Mouse (Mus musculus): ENCODE measurements at regions not wholly inside any gene's neighbourhood (a gene's known extent, or its start where the extent isn't known, plus 50 kb on each side); places are given as distances from the start of the nearest gene placed in this dataset.

- 64% methylated on average over 9 of the region's 9 CpGs for WGBS
- no peaks in the 10 kb centered on the region for H3K9me3 ChIP-seq (ENCODE audit: control insufficient read depth, low read length)
- H3K9ac ChIP-seq (ENCODE audit: low read depth, low read length), result no peak overlapping the region
- no peak overlapping the region for H3K4me2 ChIP-seq (ENCODE audit: low read depth, low read length)
- H3K36me3 ChIP-seq (ENCODE audit: control insufficient read depth, insufficient read depth, low read length), result no peaks in the 10 kb centered on the region
- H3K27me3 ChIP-seq (replicated peaks; ENCODE audit: control insufficient read depth, insufficient read depth, low read length), result no peaks in the 10 kb centered on the region
- H3K4me3 ChIP-seq (ENCODE audit: low read depth, low read length), result no peak overlapping the region
- H3K4me1 ChIP-seq (ENCODE audit: control insufficient read depth, insufficient read depth, low read length), result no peaks in the 10 kb centered on the region; the same call in 1 of the 2 replicates
- DNase-seq (ENCODE audit: low spot score), result no peak
- no peak overlapping the region for H3K27ac ChIP-seq (replicated peaks; ENCODE audit: low read depth, low read length)
- no peak for ATAC-seq (ENCODE audit: low read depth)
These were observed 666.6 kb upstream of the Zeb2 start for GRCm38 (mm10) chr2:45783634-45784412.

GRCm38 (mm10) chr2:45777466-45777865, 660.3 kb upstream of the Zeb2 start:
- no peaks in the 10 kb centered on the region for H3K9me3 ChIP-seq (ENCODE audit: control insufficient read depth, low read length)
- 88% methylated on average over 7 of the region's 7 CpGs for WGBS
- H3K27me3 ChIP-seq (replicated peaks; ENCODE audit: control insufficient read depth, insufficient read depth, low read length), result no peaks in the 10 kb centered on the region
- H3K27ac ChIP-seq (replicated peaks; ENCODE audit: low read depth, low read length), result no peak overlapping the region
- H3K9ac ChIP-seq (ENCODE audit: low read depth, low read length), result no peak overlapping the region
- no peaks in the 10 kb centered on the region for H3K36me3 ChIP-seq (ENCODE audit: control insufficient read depth, insufficient read depth, low read length)
- no peak for DNase-seq (ENCODE audit: low spot score)
- H3K4me2 ChIP-seq (ENCODE audit: low read depth, low read length), result no peak overlapping the region
- H3K4me3 ChIP-seq (ENCODE audit: low read depth, low read length), result no peak overlapping the region
- H3K4me1 ChIP-seq (ENCODE audit: control insufficient read depth, insufficient read depth, low read length), result no peaks in the 10 kb centered on the region
- no peak for ATAC-seq (ENCODE audit: low read depth)

DNA sequence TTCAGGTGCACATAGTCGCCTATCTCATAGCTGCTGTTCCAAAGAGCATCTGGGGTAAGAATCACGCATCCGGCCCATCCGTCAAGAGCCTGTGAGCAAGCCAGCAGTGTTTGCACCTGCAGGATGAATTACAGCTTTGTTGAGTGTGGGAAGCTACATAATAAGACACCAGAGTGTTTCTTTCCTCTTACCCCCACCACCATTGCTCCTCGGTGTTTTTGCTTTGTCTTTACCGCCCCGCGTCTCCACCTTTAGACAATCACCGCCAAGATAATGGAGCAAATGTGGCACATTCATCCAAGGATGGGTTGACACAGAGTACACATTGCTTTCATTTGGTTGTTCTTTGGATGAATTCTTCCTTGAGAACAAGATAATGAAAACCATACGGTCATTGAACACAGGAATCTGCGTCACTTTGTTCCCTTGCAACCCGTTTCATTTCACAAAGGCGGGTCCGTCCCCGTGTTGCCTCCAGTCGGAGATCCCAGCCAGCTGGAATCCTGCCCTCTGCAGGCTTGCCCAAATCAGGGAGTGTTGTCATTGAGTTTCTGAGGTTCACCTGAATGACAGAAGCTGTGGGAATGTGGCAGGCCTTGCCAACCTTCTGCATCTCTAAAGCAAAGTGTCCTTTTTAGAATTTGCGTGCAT, 659.4 kb upstream of the Zeb2 start:
- H3K9ac ChIP-seq (ENCODE audit: low read depth, low read length), result no peak overlapping the region
- 54% methylated on average over 17 of the region's 17 CpGs for WGBS
- H3K9me3 ChIP-seq (ENCODE audit: control insufficient read depth, low read length), result no peaks in the 10 kb centered on the region
- H3K27me3 ChIP-seq (replicated peaks; ENCODE audit: control insufficient read depth, insufficient read depth, low read length), result no peaks in the 10 kb centered on the region
- H3K4me3 ChIP-seq (ENCODE audit: low read depth, low read length), result no peak overlapping the region
- no peak overlapping the region for H3K27ac ChIP-seq (replicated peaks; ENCODE audit: low read depth, low read length)
- DNase-seq (ENCODE audit: low spot score), result peak; percentile 78
- no peak for ATAC-seq (ENCODE audit: low read depth)
- H3K4me1 ChIP-seq (ENCODE audit: control insufficient read depth, insufficient read depth, low read length), result no peaks in the 10 kb centered on the region
- no peaks in the 10 kb centered on the region for H3K36me3 ChIP-seq (ENCODE audit: control insufficient read depth, insufficient read depth, low read length)
- peak overlapping the region; percentile 8; the same call in 1 of the 2 replicates for H3K4me2 ChIP-seq (ENCODE audit: low read depth, low read length)

DNA sequence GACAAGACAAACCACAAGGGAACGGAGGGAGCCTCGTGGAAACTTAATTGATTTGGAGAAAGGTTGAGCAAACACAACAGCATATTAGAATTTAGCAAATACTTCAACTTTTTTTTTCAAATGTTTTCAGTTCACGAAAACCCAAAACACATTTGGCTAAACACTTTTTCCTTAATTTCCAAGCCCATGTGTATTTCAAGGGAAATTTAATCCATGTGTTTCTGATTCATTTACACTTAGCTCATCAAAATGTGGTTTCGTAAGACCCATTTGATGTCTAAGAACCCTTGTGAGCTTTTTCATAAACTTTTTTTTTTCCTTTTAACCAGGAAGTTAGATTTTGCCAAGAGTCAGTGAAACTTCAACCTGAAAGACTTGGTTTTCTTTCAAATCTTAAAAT, 658.5 kb upstream of the Zeb2 start:
- no peak overlapping the region for H3K4me2 ChIP-seq (ENCODE audit: low read depth, low read length)
- DNase-seq (ENCODE audit: low spot score) (peak; percentile 59), ATAC-seq (ENCODE audit: low read depth) (no peak)
- H3K4me1 ChIP-seq (ENCODE audit: control insufficient read depth, insufficient read depth, low read length), result no peaks in the 10 kb centered on the region
- no peak overlapping the region for H3K4me3 ChIP-seq (ENCODE audit: low read depth, low read length)
- WGBS, result 53% methylated on average over 4 of the region's 4 CpGs
- H3K27ac ChIP-seq (replicated peaks; ENCODE audit: low read depth, low read length), result no peak overlapping the region
- H3K27me3 ChIP-seq (replicated peaks; ENCODE audit: control insufficient read depth, insufficient read depth, low read length), result no peaks in the 10 kb centered on the region
- no peaks in the 10 kb centered on the region for H3K9me3 ChIP-seq (ENCODE audit: control insufficient read depth, low read length)
- H3K36me3 ChIP-seq (ENCODE audit: control insufficient read depth, insufficient read depth, low read length), result no peaks in the 10 kb centered on the region
- no peak overlapping the region for H3K9ac ChIP-seq (ENCODE audit: low read depth, low read length)

GRCm38 (mm10) chr2:45774416-45774815, 657.2 kb upstream of the Zeb2 start:
- WGBS, result 74% methylated on average over 3 of the region's 3 CpGs
- Histone ChIP-seq H3K9ac (ENCODE audit: low read depth, low read length) (no peak overlapping the region), H3K4me2 (ENCODE audit: low read depth, low read length) (no peak overlapping the region), H3K27me3 (replicated peaks; ENCODE audit: control insufficient read depth, insufficient read depth, low read length) (no peaks in the 10 kb centered on the region), H3K36me3 (ENCODE audit: control insufficient read depth, insufficient read depth, low read length) (no peaks in the 10 kb centered on the region), H3K4me3 (ENCODE audit: low read depth, low read length) (no peak overlapping the region), H3K9me3 (ENCODE audit: control insufficient read depth, low read length) (no peaks in the 10 kb centered on the region), H3K27ac (replicated peaks; ENCODE audit: low read depth, low read length) (no peak overlapping the region), H3K4me1 (ENCODE audit: control insufficient read depth, insufficient read depth, low read length) (no peaks in the 10 kb centered on the region)
- DNase-seq (ENCODE audit: low spot score) (no peak), ATAC-seq (ENCODE audit: low read depth) (no peak)

DNA sequence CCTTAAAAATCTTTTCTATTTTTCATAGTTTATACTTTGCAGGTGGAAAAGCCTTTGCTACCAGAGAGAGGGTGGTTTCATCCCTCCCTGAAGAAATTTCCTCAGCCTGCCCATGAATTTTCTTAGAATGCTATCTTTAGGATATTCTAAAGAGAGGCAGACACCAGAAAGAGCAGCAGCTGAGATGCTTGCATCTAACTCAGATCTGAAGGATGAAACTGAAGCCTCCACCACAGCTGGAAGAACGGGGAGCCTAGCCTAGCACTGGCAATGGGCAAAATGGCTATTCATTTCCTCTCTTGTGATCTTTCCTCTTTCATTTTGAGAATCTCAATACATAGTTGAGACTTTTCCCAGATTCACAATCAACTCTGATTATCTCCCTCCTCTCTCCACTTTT, 640.0 kb upstream of the Zeb2 start:
- Histone ChIP-seq H3K4me2 (ENCODE audit: low read depth, low read length) (no peak overlapping the region), H3K27me3 (replicated peaks; ENCODE audit: control insufficient read depth, insufficient read depth, low read length) (no peaks in the 10 kb centered on the region), H3K9me3 (ENCODE audit: control insufficient read depth, low read length) (no peaks in the 10 kb centered on the region), H3K9ac (ENCODE audit: low read depth, low read length) (no peak overlapping the region), H3K27ac (replicated peaks; ENCODE audit: low read depth, low read length) (no peak overlapping the region), H3K36me3 (ENCODE audit: control insufficient read depth, insufficient read depth, low read length) (no peaks in the 10 kb centered on the region), H3K4me1 (ENCODE audit: control insufficient read depth, insufficient read depth, low read length) (peaks cover 7% of the 10 kb centered on the region; the same call in 1 of the 2 replicates), H3K4me3 (ENCODE audit: low read depth, low read length) (no peak overlapping the region)
- 41% methylated on average over 1 of the region's 1 CpGs for WGBS
- no peak for ATAC-seq (ENCODE audit: low read depth)
- no peak for DNase-seq (ENCODE audit: low spot score)

DNA sequence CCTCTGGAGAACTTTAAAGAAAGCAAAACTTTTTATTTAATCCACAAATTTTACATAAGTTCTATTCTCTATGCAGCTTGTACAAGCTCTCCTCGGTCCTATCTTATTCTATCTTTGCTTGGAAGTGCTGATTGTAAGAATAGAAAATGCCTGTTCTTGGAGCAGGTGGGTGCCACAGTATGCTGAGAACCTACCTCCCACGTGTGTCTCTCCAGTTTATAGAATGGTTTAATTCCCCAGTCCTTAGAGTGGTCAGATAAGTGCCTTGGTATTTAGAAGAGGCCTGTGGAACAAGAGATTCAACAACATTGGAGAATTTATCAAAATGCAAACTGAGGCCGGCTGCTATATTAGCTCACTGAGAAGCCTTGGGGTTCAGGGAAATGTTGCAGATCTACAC, 639.2 kb upstream of the Zeb2 start:
- H3K4me1 ChIP-seq (ENCODE audit: control insufficient read depth, insufficient read depth, low read length), result peaks cover 7% of the 10 kb centered on the region; the same call in 1 of the 2 replicates
- WGBS, result 79% methylated on average over 3 of the region's 3 CpGs

DNA sequence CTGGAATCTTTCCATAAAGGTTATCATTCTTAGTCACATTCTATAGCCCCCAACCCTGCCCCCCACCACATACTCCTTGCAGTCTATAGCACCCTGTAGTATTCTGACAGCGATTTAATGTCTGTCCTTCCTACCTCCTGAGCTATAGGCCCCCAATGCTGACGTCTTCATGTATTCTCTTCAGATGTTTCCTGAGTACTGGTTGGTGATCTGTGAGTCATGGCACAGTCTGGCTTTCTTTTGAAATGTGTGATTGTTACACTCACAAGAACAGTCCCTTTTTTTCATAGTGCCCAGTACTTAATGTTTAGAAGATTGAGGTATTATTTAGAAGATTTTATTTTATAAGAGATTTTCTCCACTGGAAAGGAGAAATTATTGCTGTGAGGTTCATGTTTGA, 634.6 kb upstream of the Zeb2 start:
- no peak overlapping the region for H3K4me2 ChIP-seq (ENCODE audit: low read depth, low read length)
- no peaks in the 10 kb centered on the region for H3K9me3 ChIP-seq (ENCODE audit: control insufficient read depth, low read length)
- 71% methylated on average over 2 of the region's 2 CpGs for WGBS
- H3K27me3 ChIP-seq (replicated peaks; ENCODE audit: control insufficient read depth, insufficient read depth, low read length), result no peaks in the 10 kb centered on the region
- no peak overlapping the region for H3K9ac ChIP-seq (ENCODE audit: low read depth, low read length)
- no peak for DNase-seq (ENCODE audit: low spot score)
- ATAC-seq (ENCODE audit: low read depth), result no peak
- H3K4me1 ChIP-seq (ENCODE audit: control insufficient read depth, insufficient read depth, low read length), result peaks cover 10% of the 10 kb centered on the region; the same call in 1 of the 2 replicates
- H3K27ac ChIP-seq (replicated peaks; ENCODE audit: low read depth, low read length), result no peak overlapping the region
- no peaks in the 10 kb centered on the region for H3K36me3 ChIP-seq (ENCODE audit: control insufficient read depth, insufficient read depth, low read length)
- H3K4me3 ChIP-seq (ENCODE audit: low read depth, low read length), result no peak overlapping the region

More for the DNA sequence above, 639.2 kb upstream of the Zeb2 start:
- Histone ChIP-seq H3K36me3 (ENCODE audit: control insufficient read depth, insufficient read depth, low read length) (no peaks in the 10 kb centered on the region), H3K27ac (replicated peaks; ENCODE audit: low read depth, low read length) (no peak overlapping the region), H3K4me3 (ENCODE audit: low read depth, low read length) (no peak overlapping the region), H3K4me2 (ENCODE audit: low read depth, low read length) (no peak overlapping the region), H3K9me3 (ENCODE audit: control insufficient read depth, low read length) (no peaks in the 10 kb centered on the region), H3K9ac (ENCODE audit: low read depth, low read length) (no peak overlapping the region), H3K27me3 (replicated peaks; ENCODE audit: control insufficient read depth, insufficient read depth, low read length) (no peaks in the 10 kb centered on the region)
- no peak for DNase-seq (ENCODE audit: low spot score)
- no peak for ATAC-seq (ENCODE audit: low read depth)

DNA sequence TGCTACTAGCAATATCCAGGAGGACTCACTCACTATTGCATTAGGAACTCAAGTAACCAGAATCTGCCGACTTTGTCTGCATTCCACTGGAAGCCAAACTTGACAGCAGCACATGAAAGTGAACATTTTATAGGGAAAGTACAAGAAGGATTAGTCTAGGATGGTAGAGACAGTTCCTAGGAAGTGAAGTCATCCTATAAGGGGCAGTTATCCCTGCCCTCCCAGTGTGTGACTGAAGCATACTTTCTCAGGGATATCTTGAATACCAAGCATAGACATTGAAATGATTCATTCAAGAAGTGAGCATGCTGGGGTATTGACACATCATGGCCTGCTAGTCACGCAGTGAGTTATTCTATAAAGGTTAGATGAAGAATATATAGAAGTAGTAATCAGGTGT, 632.2 kb upstream of the Zeb2 start:
- H3K27ac ChIP-seq (replicated peaks; ENCODE audit: low read depth, low read length), result no peak overlapping the region
- ATAC-seq (ENCODE audit: low read depth), result no peak
- 78% methylated on average over 2 of the region's 2 CpGs for WGBS

More for the DNA sequence above, 632.2 kb upstream of the Zeb2 start:
- DNase-seq (ENCODE audit: low spot score), result no peak
- Histone ChIP-seq H3K4me2 (ENCODE audit: low read depth, low read length) (no peak overlapping the region), H3K9me3 (ENCODE audit: control insufficient read depth, low read length) (no peaks in the 10 kb centered on the region), H3K27me3 (replicated peaks; ENCODE audit: control insufficient read depth, insufficient read depth, low read length) (no peaks in the 10 kb centered on the region), H3K4me3 (ENCODE audit: low read depth, low read length) (no peak overlapping the region), H3K9ac (ENCODE audit: low read depth, low read length) (no peak overlapping the region), H3K36me3 (ENCODE audit: control insufficient read depth, insufficient read depth, low read length) (no peaks in the 10 kb centered on the region), H3K4me1 (ENCODE audit: control insufficient read depth, insufficient read depth, low read length) (peaks cover 10% of the 10 kb centered on the region; the same call in 1 of the 2 replicates)
